ENCODE assay signal across 19 mouse cellular contexts in the genomic region with DNA sequence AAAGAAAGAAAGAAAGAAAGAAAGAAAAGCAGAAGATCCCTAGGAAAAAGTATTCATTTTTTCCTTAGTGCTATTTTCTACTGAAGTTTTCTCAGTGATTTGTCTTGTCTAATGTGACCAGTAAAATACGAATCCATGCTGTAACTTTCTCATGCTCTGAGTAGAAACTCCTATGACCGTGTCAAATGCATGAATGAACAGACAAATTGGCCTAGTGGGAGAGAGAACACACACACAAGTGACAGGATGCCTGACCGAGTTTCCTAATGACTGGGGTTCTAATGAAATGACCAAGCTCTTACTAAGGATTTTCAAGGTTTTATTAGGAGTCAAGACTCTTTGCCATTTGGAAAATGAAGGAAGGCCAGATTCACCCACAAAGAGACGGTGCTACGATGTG.
"Had no signal": no experiment of that assay in that cellular context is flagged by ENCODE, and none has a peak within 500 bp of the region (broad histone marks: within the 10 kb centered on the region; RNA-seq: fewer than 3 reads in every experiment).

No protein-coding gene starts in this region.

- H3K9me3 ChIP-seq: limb, embryonic 10.5 days; limb, embryonic 13.5 days; liver, embryonic 12.5 days; liver, embryonic 15.5 days; lung, embryonic 15.5 days; midbrain, embryonic 12.5 days; midbrain, embryonic 15.5 days; neural tube, embryonic 12.5 days; neural tube, embryonic 15.5 days had no signal

- H3K27me3 ChIP-seq: limb, embryonic 13.5 days; liver, embryonic 12.5 days; liver, embryonic 15.5 days; lung, embryonic 15.5 days; midbrain, embryonic 12.5 days; midbrain, embryonic 15.5 days; neural tube, embryonic 12.5 days; neural tube, embryonic 15.5 days had no signal

- H3K27ac ChIP-seq: layer of hippocampus, adult 2 months; limb, embryonic 10.5 days; limb, embryonic 13.5 days; liver, embryonic 12.5 days; liver, embryonic 15.5 days; lung, embryonic 15.5 days; midbrain, embryonic 12.5 days; midbrain, embryonic 15.5 days; neural tube, embryonic 12.5 days; neural tube, embryonic 15.5 days had no signal

- H3K36me3 ChIP-seq: limb, embryonic 10.5 days; limb, embryonic 13.5 days; liver, embryonic 12.5 days; liver, embryonic 15.5 days; lung, embryonic 15.5 days; midbrain, embryonic 12.5 days; midbrain, embryonic 15.5 days; neural tube, embryonic 12.5 days; neural tube, embryonic 15.5 days had no signal

- H3K4me3 ChIP-seq: layer of hippocampus, adult 2 months; limb, embryonic 10.5 days; limb, embryonic 13.5 days; liver, embryonic 12.5 days; liver, embryonic 15.5 days; lung, embryonic 15.5 days; midbrain, embryonic 12.5 days; midbrain, embryonic 15.5 days; neural tube, embryonic 12.5 days; neural tube, embryonic 15.5 days had no signal

- H3K4me2 ChIP-seq: limb, embryonic 13.5 days; liver, embryonic 12.5 days; liver, embryonic 15.5 days; lung, embryonic 15.5 days; midbrain, embryonic 12.5 days; midbrain, embryonic 15.5 days; neural tube, embryonic 12.5 days; neural tube, embryonic 15.5 days had no signal

- DNase-seq: kidney, postnatal 25 days; layer of hippocampus, adult 9-11 months; liver; lung, adult 18-20 months; lung, postnatal 14 days; lung, postnatal 4 days; thymus, adult 18-20 months; thymus, postnatal 36 days had no signal

- ATAC-seq: intestine, postnatal 0 days; liver, embryonic 12.5 days; midbrain, embryonic 15.5 days had no signal

- H3K4me1 ChIP-seq: limb, embryonic 10.5 days; limb, embryonic 13.5 days; liver, embryonic 12.5 days; liver, embryonic 15.5 days; lung, embryonic 15.5 days; midbrain, embryonic 12.5 days; midbrain, embryonic 15.5 days; neural tube, embryonic 12.5 days; neural tube, embryonic 15.5 days had no signal

- H3K9ac ChIP-seq: limb, embryonic 13.5 days; liver, embryonic 12.5 days; liver, embryonic 15.5 days; lung, embryonic 15.5 days; midbrain, embryonic 12.5 days; midbrain, embryonic 15.5 days; neural tube, embryonic 12.5 days; neural tube, embryonic 15.5 days had no signal
